In the genomic region with DNA sequence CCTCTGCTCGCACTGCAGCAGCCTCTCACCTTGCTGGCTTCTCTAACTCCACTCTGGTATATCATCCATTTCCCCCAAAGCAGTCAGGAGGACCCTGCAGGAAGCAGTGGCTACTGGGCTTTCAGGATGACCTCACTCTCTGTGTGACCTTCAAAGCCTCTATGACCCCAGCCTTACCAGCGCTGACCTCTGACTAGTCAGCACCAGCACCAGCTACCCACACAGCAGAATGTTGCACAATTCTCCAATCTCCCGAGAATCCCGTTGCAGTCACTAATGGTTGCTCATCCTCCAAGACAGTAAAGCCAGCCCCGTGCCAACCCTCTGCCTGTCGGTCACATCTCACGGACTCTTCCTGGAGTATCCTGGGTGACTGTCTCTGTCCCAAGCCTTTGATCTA, we compare ENCODE assay signal across 17 mouse cellular contexts.
DNase-seq lines count a peak whose midpoint lies in the region; ATAC-seq and TF ChIP-seq lines count a peak whose summit lies in the region.
"Had no signal": no experiment of that assay in that cellular context is flagged by ENCODE, and none has a peak within 500 bp of the region (broad histone marks: within the 10 kb centered on the region; RNA-seq: fewer than 3 reads in every experiment).

No protein-coding gene starts in this region.

- H3K9me3 ChIP-seq in heart, embryonic 11.5 days (replicated peaks; ENCODE audit: control insufficient read depth, low read length), result no peaks in the 10 kb centered on the region
- no peaks in the 10 kb centered on the region for H3K9me3 ChIP-seq in liver, embryonic 16.5 days (replicated peaks; ENCODE audit: control insufficient read depth, low read length)
- H3K9me3 ChIP-seq in intestine, postnatal 0 days (ENCODE audit: control insufficient read depth), result no peaks in the 10 kb centered on the region
- H3K9me3 ChIP-seq: embryonic facial prominence, embryonic 13.5 days; forebrain, embryonic 12.5 days; heart, embryonic 15.5 days; hindbrain, embryonic 10.5 days; hindbrain, embryonic 15.5 days had no signal

- no peaks in the 10 kb centered on the region for H3K36me3 ChIP-seq in heart, embryonic 11.5 days (ENCODE audit: control insufficient read depth, insufficient read depth, low read length)
- no peaks in the 10 kb centered on the region for H3K36me3 ChIP-seq in liver, embryonic 16.5 days (ENCODE audit: control insufficient read depth, insufficient read depth)
- no peaks in the 10 kb centered on the region for H3K36me3 ChIP-seq in intestine, postnatal 0 days (ENCODE audit: control insufficient read depth, insufficient read depth)
- H3K36me3 ChIP-seq: embryonic facial prominence, embryonic 13.5 days; forebrain, embryonic 12.5 days; heart, embryonic 15.5 days; hindbrain, embryonic 10.5 days; hindbrain, embryonic 15.5 days had no signal

- 78% methylated on average over 7 of the region's 7 CpGs for WGBS in heart, embryonic 11.5 days (ENCODE audit: insufficient replicate concordance)
- WGBS in liver, embryonic 16.5 days (ENCODE audit: insufficient replicate concordance), result 67% methylated on average over 7 of the region's 7 CpGs
- WGBS in intestine, postnatal 0 days, result 87% methylated on average over 7 of the region's 7 CpGs

- DNase-seq in heart, adult 8-10 months (ENCODE audit: low spot score), result no peak
- DNase-seq in adrenal gland, adult 8-10 months, result peak; percentile 58
- DNase-seq in adrenal gland, postnatal 25 days, result peak; percentile 44
- DNase-seq in left cerebral cortex, postnatal 4 days, result no peak
- DNase-seq: cerebellum, adult 9-11 months; gastrocnemius, postnatal 25 days had no signal

- H3K27me3 ChIP-seq in heart, embryonic 11.5 days (ENCODE audit: control insufficient read depth, insufficient read depth, low read length), result no peaks in the 10 kb centered on the region
- H3K27me3 ChIP-seq in liver, embryonic 16.5 days (ENCODE audit: control insufficient read depth, insufficient read depth, low read depth, low read length), result no peaks in the 10 kb centered on the region
- no peaks in the 10 kb centered on the region for H3K27me3 ChIP-seq in intestine, postnatal 0 days (replicated peaks; ENCODE audit: control insufficient read depth, insufficient read depth, low read length)
- H3K27me3 ChIP-seq: heart, embryonic 15.5 days; hindbrain, embryonic 15.5 days had no signal

- no peak overlapping the region for H3K27ac ChIP-seq in heart, embryonic 11.5 days (ENCODE audit: low read depth, low read length)
- H3K27ac ChIP-seq in liver, embryonic 16.5 days (ENCODE audit: low read length), result no peak overlapping the region
- H3K27ac ChIP-seq in intestine, postnatal 0 days (ENCODE audit: low read depth, low read length), result no peak overlapping the region
- H3K27ac ChIP-seq: embryonic facial prominence, embryonic 13.5 days; forebrain, embryonic 12.5 days; heart, embryonic 15.5 days; hindbrain, embryonic 10.5 days; hindbrain, embryonic 15.5 days had no signal

- no peak for TF ChIP-seq CTCF in intestine, postnatal 0 days (IDR thresholded peaks at IDR 0.05; ENCODE audit: low read depth)

- intact Hi-C loops in left cerebral cortex, postnatal 4 days (cut with DNase I), result no loop called here

- H3K9ac ChIP-seq in heart, embryonic 11.5 days (ENCODE audit: low read depth, low read length), result 0 out of 2 replicates have a peak overlapping the region, but pooled peaks have one; percentile 10
- no peak overlapping the region for H3K9ac ChIP-seq in liver, embryonic 16.5 days (ENCODE audit: low read depth, low read length)
- H3K9ac ChIP-seq in intestine, postnatal 0 days (ENCODE audit: low read depth, low read length), result no peak overlapping the region
- H3K9ac ChIP-seq: embryonic facial prominence, embryonic 13.5 days; forebrain, embryonic 12.5 days; heart, embryonic 15.5 days; hindbrain, embryonic 15.5 days had no signal

- H3K4me2 ChIP-seq in heart, embryonic 11.5 days, result no peak overlapping the region
- H3K4me2 ChIP-seq in liver, embryonic 16.5 days (ENCODE audit: low read depth, low read length), result no peak overlapping the region
- H3K4me2 ChIP-seq in intestine, postnatal 0 days (replicated peaks; ENCODE audit: low read depth), result no peak overlapping the region
- H3K4me2 ChIP-seq: embryonic facial prominence, embryonic 13.5 days; forebrain, embryonic 12.5 days; heart, embryonic 15.5 days; hindbrain, embryonic 15.5 days had no signal

- no peak overlapping the region for H3K4me3 ChIP-seq in heart, embryonic 11.5 days (ENCODE audit: low read depth, low read length)
- H3K4me3 ChIP-seq in liver, embryonic 16.5 days (ENCODE audit: low read depth, low read length), result no peak overlapping the region
- H3K4me3 ChIP-seq in intestine, postnatal 0 days (ENCODE audit: low read depth, low read length), result no peak overlapping the region
- H3K4me3 ChIP-seq: embryonic facial prominence, embryonic 13.5 days; forebrain, embryonic 12.5 days; heart, embryonic 15.5 days; hindbrain, embryonic 10.5 days; hindbrain, embryonic 15.5 days had no signal

- peaks cover 14% of the 10 kb centered on the region for H3K4me1 ChIP-seq in heart, embryonic 11.5 days (ENCODE audit: control insufficient read depth, insufficient read depth, low read length)
- no peaks in the 10 kb centered on the region for H3K4me1 ChIP-seq in liver, embryonic 16.5 days (ENCODE audit: control insufficient read depth, low read depth, low read length)
- no peaks in the 10 kb centered on the region for H3K4me1 ChIP-seq in intestine, postnatal 0 days (replicated peaks; ENCODE audit: control insufficient read depth, insufficient read depth, low read length)
- H3K4me1 ChIP-seq: forebrain, embryonic 12.5 days; hindbrain, embryonic 15.5 days had no signal

- no peak for ATAC-seq in heart, embryonic 11.5 days (replicated peaks; ENCODE audit: insufficient number of reproducible peaks, low FRiP score, low TSS enrichment)
- peak; percentile 65 for ATAC-seq in liver, embryonic 16.5 days (ENCODE audit: low read depth)
- no peak for ATAC-seq in intestine, postnatal 0 days
- ATAC-seq: forebrain, embryonic 16.5 days; intestine, embryonic 16.5 days; Patski had no signal

Comparison
In these comparisons a context has a peak if more than half of its experiments do, and no peak if none do; other contexts are left out.
1. DNase-seq: peak in adrenal gland, adult 8-10 months (single experiment) and adrenal gland, postnatal 25 days (single experiment); none in heart, adult 8-10 months (single experiment) and left cerebral cortex, postnatal 4 days (single experiment).